Mouse (Mus musculus): ENCODE data around the gene Kcnmb3.

DNA sequence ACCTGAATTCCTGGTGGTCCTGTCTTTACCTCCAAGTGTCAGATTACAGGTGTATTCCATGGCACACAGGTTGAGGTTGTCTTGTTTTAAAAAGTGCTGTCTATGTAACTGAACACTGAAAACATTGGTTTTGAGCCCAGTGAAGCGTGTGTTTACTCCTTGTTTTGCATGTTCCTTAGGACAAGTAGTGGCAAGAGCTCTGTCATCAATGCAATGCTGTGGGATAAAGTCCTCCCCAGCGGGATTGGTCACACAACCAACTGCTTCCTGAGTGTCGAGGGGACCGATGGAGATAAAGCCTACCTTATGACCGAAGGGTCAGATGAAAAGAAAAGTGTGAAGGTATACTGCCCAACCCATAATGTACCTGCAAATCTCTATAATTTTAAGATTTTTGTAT, 46.1 kb upstream of the Kcnmb3 start:
- no peak for TF ChIP-seq TAL1 (conservative IDR thresholded peaks at IDR 0.05; ENCODE audit: low read depth, low read length)
- TF ChIP-seq CTCF (IDR thresholded peaks at IDR 0.05; ENCODE audit: low read depth, low read length), result no peak
- TF ChIP-seq GATA1 (IDR thresholded peaks at IDR 0.05; ENCODE audit: borderline replicate concordance, low read length), result no peak
- no peak for TF ChIP-seq POLR2AphosphoS5 (IDR thresholded peaks at IDR 0.05; ENCODE audit: insufficient replicate concordance, low read depth, low read length)
- no peak for TF ChIP-seq GATA2 (IDR thresholded peaks at IDR 0.05; ENCODE audit: borderline replicate concordance, low read depth, low read length)
